Mouse (Mus musculus) forebrain, embryonic 14.5 days (tissue): ENCODE results near the gene Klhl11. TPM values are rescaled to one million over a fixed set of nuclear protein-coding genes. Genes with fewer than 3 reads are reported as not detected.

ENCODE experiments used
- ATAC-seq: fragments of 200-750 bp; cut with Nextera tagmentation; 2 replicates; pipeline ENCODE4 v1.8.0; 2017; ENCODE audit warnings: mild to moderate bottlenecking, moderate library complexity
- DNase-seq: peaks from one replicate; pipeline ENCODE4 v3.0.0-alpha.2; 2015; ENCODE audit warnings: low spot score
- H3K27ac ChIP-seq: fragments of 300-500 bp; sonication (generic); 2 replicates; pipeline ENCODE4 v1.5.1; 2014; ENCODE audit warnings: low read depth, mild to moderate bottlenecking, control low read depth, low read length, moderate library complexity
- H3K27me3 ChIP-seq: fragments of 300-500 bp; sonication (generic); replicated peaks from 2 replicates; pipeline ENCODE4 v1.6.1; 2014; ENCODE audit warnings: low read length, control low read depth, mixed read lengths; ENCODE audit not compliant: control insufficient read depth, insufficient read depth
- H3K36me3 ChIP-seq: fragments of 300-500 bp; sonication (generic); 2 replicates; pipeline ENCODE4 v1.6.1; 2014; ENCODE audit warnings: low read length, control low read depth; ENCODE audit not compliant: control insufficient read depth, insufficient read depth
- H3K4me1 ChIP-seq: fragments of 300-500 bp; sonication (generic); 2 replicates; pipeline ENCODE4 v1.6.1; 2014; ENCODE audit warnings: antibody characterized with exemption, low read length, control low read depth; ENCODE audit not compliant: control insufficient read depth, insufficient read depth
- H3K4me2 ChIP-seq: fragments of 300-500 bp; sonication (generic); 2 replicates; pipeline ENCODE4 v1.6.1; 2014; ENCODE audit warnings: mild to moderate bottlenecking, control low read depth, low read length
- H3K4me3 ChIP-seq: fragments of 300-500 bp; sonication (generic); 2 replicates; pipeline ENCODE4 v1.5.1; 2014; ENCODE audit warnings: low read depth, low read length, control low read depth
- H3K9ac ChIP-seq: fragments of 300-500 bp; sonication (generic); 2 replicates; pipeline ENCODE4 v1.6.1; 2014; ENCODE audit warnings: mild to moderate bottlenecking, low read length, control low read depth, moderate library complexity
- H3K9me3 ChIP-seq: fragments of 300-500 bp; sonication (generic); replicated peaks from 2 replicates; pipeline ENCODE4 v1.6.1; 2016; ENCODE audit warnings: low read length, control low read depth, mixed read lengths; ENCODE audit not compliant: control insufficient read depth
- WGBS: fragments of 180-500 bp; shearing (Covaris S2); extraction: QIAGEN DNeasy Blood & Tissue Kit; methylation state at CpG from one replicate; pipeline ENCODE4 v1.1.7; 2014; 5-methylcytosine and 5-hydroxymethylcytosine counted together
- polyA plus RNA-seq: library from polyadenylated mRNA; unstranded; fragments of >200 nt; fragmentation: Nextera tagmentation; extraction: Ambion mirVana; gene quantifications from 2 replicates; pipeline ENCODE4 v1.2.1, GENCODE M21; 2014

Klhl11 gene
- polyA plus RNA-seq, 1 experiment from 2014 or later = 15.2 TPM

- Histone ChIP-seq H3K4me2 (no peak overlapping the region), H3K27me3 (no peaks in the 10 kb centered on the region), H3K27ac (no peak overlapping the region), H3K4me1 (no peaks in the 10 kb centered on the region), H3K4me3 (no peak overlapping the region), H3K36me3 (peaks cover 31% of the 10 kb centered on the region; the same call in 1 of the 2 replicates), H3K9me3 (no peaks in the 10 kb centered on the region), H3K9ac (no peak overlapping the region)
- WGBS = 85% methylated on average over 4 of the region's 4 CpGs
- ATAC-seq (no peak), DNase-seq (no peak)
Measured at GRCm38 (mm10) chr11:100457247-100457646, 15.3 kb downstream of the Klhl11 start.

- H3K9me3 ChIP-seq = no peaks in the 10 kb centered on the region
- peaks cover 7% of the 10 kb centered on the region for H3K36me3 ChIP-seq
- DNase-seq (no peak), ATAC-seq (no peak)
- H3K9ac ChIP-seq = no peak overlapping the region
- no peak overlapping the region for H3K4me3 ChIP-seq
- no peaks in the 10 kb centered on the region for H3K27me3 ChIP-seq
- no peak overlapping the region for H3K4me2 ChIP-seq
- 75% methylated on average over 6 of the region's 6 CpGs for WGBS
- H3K4me1 ChIP-seq = peaks cover 7% of the 10 kb centered on the region
- no peak overlapping the region for H3K27ac ChIP-seq
Measured at GRCm38 (mm10) chr11:100442625-100443024, 29.9 kb downstream of the Klhl11 start.

GRCm38 (mm10) chr11:100441797-100442196, 30.7 kb downstream of the Klhl11 start, which contains the start of the genes Nt5c3b and Klhl10:
Gene Nt5c3b (minus strand): TSS chr11:100441808.
Gene Klhl10 (plus strand): TSS chr11:100441917.
- WGBS = 82% methylated on average over 8 of the region's 8 CpGs
- no peak for ATAC-seq

GRCm38 (mm10) chr11:100440691-100441522, 31.6 kb downstream of the Klhl11 start:
- Histone ChIP-seq H3K9ac (peak overlapping the region; percentile 92), H3K4me3 (peak overlapping the region; percentile 80), H3K9me3 (no peaks in the 10 kb centered on the region), H3K4me1 (peaks cover 7% of the 10 kb centered on the region), H3K36me3 (peaks cover 23% of the 10 kb centered on the region), H3K27ac (peak overlapping the region; percentile 30; the same call in 1 of the 2 replicates), H3K4me2 (peak overlapping the region; percentile 78), H3K27me3 (no peaks in the 10 kb centered on the region)
- WGBS = 1% methylated on average over 49 of the region's 52 CpGs
- DNase-seq = peak; percentile 92
- ATAC-seq = peak; percentile 99

More at GRCm38 (mm10) chr11:100441797-100442196, 30.7 kb downstream of the Klhl11 start, which contains the start of the genes Nt5c3b and Klhl10:
- Histone ChIP-seq H3K4me3 (peak within 1 kb of the TSS; percentile 80), H3K36me3 (peaks cover 15% of the 10 kb centered on the region), H3K4me1 (peaks cover 7% of the 10 kb centered on the region), H3K27ac (peak within 1 kb of the TSS; percentile 30; the same call in 1 of the 2 replicates), H3K9me3 (no peaks in the 10 kb centered on the region), H3K9ac (peak within 1 kb of the TSS; percentile 92), H3K27me3 (no peaks in the 10 kb centered on the region), H3K4me2 (peak within 1 kb of the TSS; percentile 78)
- no peak for DNase-seq

GRCm38 (mm10) chr11:100437901-100438300, 34.6 kb downstream of the Klhl11 start:
- DNase-seq (no peak), ATAC-seq (no peak)
- H3K27me3 ChIP-seq = no peaks in the 10 kb centered on the region
- H3K4me1 ChIP-seq = peaks cover 7% of the 10 kb centered on the region
- H3K36me3 ChIP-seq = peaks cover 44% of the 10 kb centered on the region
- no peak overlapping the region for H3K9ac ChIP-seq
- no peaks in the 10 kb centered on the region for H3K9me3 ChIP-seq
- H3K4me3 ChIP-seq = no peak overlapping the region
- H3K27ac ChIP-seq = no peak overlapping the region
- WGBS = 88% methylated on average over 1 of the region's 1 CpGs
- no peak overlapping the region for H3K4me2 ChIP-seq

GRCm38 (mm10) chr11:100435678-100436246, 36.8 kb downstream of the Klhl11 start:
- H3K36me3 ChIP-seq = peaks cover 53% of the 10 kb centered on the region
- DNase-seq (no peak), ATAC-seq (no peak)
- WGBS = 79% methylated on average over 9 of the region's 9 CpGs
- peaks cover 7% of the 10 kb centered on the region for H3K4me1 ChIP-seq
- H3K27me3 ChIP-seq = no peaks in the 10 kb centered on the region
- no peak overlapping the region for H3K4me2 ChIP-seq
- H3K9me3 ChIP-seq = no peaks in the 10 kb centered on the region
- no peak overlapping the region for H3K27ac ChIP-seq
- no peak overlapping the region for H3K9ac ChIP-seq
- no peak overlapping the region for H3K4me3 ChIP-seq

- no peak overlapping the region for H3K27ac ChIP-seq
- no peaks in the 10 kb centered on the region for H3K9me3 ChIP-seq
- DNase-seq (no peak), ATAC-seq (no peak)
- no peaks in the 10 kb centered on the region for H3K27me3 ChIP-seq
- no peaks in the 10 kb centered on the region for H3K4me1 ChIP-seq
- H3K4me2 ChIP-seq = no peak overlapping the region
- H3K36me3 ChIP-seq = peaks cover 56% of the 10 kb centered on the region
- H3K4me3 ChIP-seq = no peak overlapping the region
- no peak overlapping the region for H3K9ac ChIP-seq
- WGBS = 95% methylated on average over 5 of the region's 5 CpGs
Measured at GRCm38 (mm10) chr11:100432002-100432401, 40.5 kb downstream of the Klhl11 start.

GRCm38 (mm10) chr11:100430052-100430451, 42.5 kb downstream of the Klhl11 start:
- Histone ChIP-seq H3K4me1 (no peaks in the 10 kb centered on the region), H3K4me2 (no peak overlapping the region), H3K9ac (no peak overlapping the region), H3K27ac (no peak overlapping the region), H3K4me3 (no peak overlapping the region), H3K36me3 (peaks cover 38% of the 10 kb centered on the region), H3K9me3 (no peaks in the 10 kb centered on the region), H3K27me3 (no peaks in the 10 kb centered on the region)
- DNase-seq = no peak
- no peak for ATAC-seq
- WGBS = 78% methylated on average over 7 of the region's 7 CpGs
